15 mouse cellular contexts compared by ENCODE assay signal in the genomic region with DNA sequence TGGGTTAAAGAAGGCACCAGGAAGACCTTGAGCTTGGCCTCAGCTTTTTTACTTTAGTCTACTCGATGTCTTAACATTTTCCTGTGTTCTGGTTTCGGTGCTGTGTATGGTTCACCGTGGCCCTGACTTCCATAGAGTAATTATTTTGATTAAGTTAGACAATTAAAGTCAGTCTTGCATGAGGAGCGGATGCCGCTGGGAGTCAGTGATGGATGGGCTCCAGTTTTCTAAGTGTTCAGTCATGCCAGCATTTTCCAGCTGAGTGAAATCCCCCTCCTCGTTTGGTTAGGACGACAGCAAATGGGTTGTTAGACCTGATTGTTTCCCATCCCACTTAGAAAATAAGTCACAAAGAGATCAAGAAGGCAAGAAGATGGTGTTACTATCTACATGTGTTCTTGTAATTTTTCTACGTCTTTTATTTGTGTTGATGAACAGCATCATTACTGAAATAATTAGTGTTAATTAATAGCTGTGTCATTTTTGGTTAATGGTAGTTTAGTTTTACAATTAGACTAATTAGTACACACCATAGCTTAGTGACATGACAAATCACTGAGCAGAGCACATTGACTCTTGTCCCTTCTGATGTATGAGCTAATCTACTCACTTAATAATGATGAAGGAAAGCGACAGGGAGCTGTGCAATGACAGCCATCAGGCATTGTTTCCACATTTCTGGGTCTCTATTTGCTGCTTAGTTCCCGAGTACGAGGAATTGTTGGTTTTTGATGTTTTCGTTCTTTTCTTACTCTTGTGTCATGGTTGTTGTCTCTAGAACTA.
DNase-seq lines count a peak whose midpoint lies in the region; ATAC-seq lines count a peak whose summit lies in the region.
"Had no signal": no experiment of that assay in that cellular context is flagged by ENCODE, and none has a peak within 500 bp of the region (broad histone marks: within the 10 kb centered on the region; RNA-seq: fewer than 3 reads in every experiment).

No protein-coding gene starts in this region.

- H3K4me1 ChIP-seq in embryonic facial prominence, embryonic 11.5 days (ENCODE audit: control insufficient read depth, insufficient read depth, low read length), result no peaks in the 10 kb centered on the region
- H3K4me1 ChIP-seq in embryonic facial prominence, embryonic 10.5 days, result no peaks in the 10 kb centered on the region; the same call in 1 of the 2 replicates
- no peaks in the 10 kb centered on the region for H3K4me1 ChIP-seq in midbrain, embryonic 13.5 days (replicated peaks)
- H3K4me1 ChIP-seq in midbrain, embryonic 11.5 days (ENCODE audit: control insufficient read depth, insufficient read depth, low read length), result no peaks in the 10 kb centered on the region
- no peaks in the 10 kb centered on the region for H3K4me1 ChIP-seq in hindbrain, embryonic 12.5 days
- H3K4me1 ChIP-seq in neural tube, embryonic 15.5 days, result peaks cover 7% of the 10 kb centered on the region; the same call in 1 of the 2 replicates

- no peak overlapping the region for H3K27ac ChIP-seq in embryonic facial prominence, embryonic 11.5 days (replicated peaks; ENCODE audit: low read depth, low read length)
- H3K27ac ChIP-seq in embryonic facial prominence, embryonic 10.5 days (replicated peaks), result no peak overlapping the region
- no peak overlapping the region for H3K27ac ChIP-seq in midbrain, embryonic 13.5 days
- H3K27ac ChIP-seq in midbrain, embryonic 11.5 days (ENCODE audit: low read depth, low read length), result no peak overlapping the region
- peak overlapping the region; percentile 35; the same call in 1 of the 2 replicates for H3K27ac ChIP-seq in hindbrain, embryonic 12.5 days
- H3K27ac ChIP-seq in neural tube, embryonic 15.5 days (replicated peaks), result no peak overlapping the region
- H3K27ac ChIP-seq: macrophage had no signal

- WGBS in embryonic facial prominence, embryonic 11.5 days, result 64% methylated on average over 12 of the region's 12 CpGs
- 67% methylated on average over 12 of the region's 12 CpGs for WGBS in embryonic facial prominence, embryonic 10.5 days
- 62% methylated on average over 12 of the region's 12 CpGs for WGBS in midbrain, embryonic 13.5 days
- WGBS in midbrain, embryonic 11.5 days, result 73% methylated on average over 12 of the region's 12 CpGs
- 42% methylated on average over 12 of the region's 12 CpGs for WGBS in hindbrain, embryonic 12.5 days
- 31% methylated on average over 12 of the region's 12 CpGs for WGBS in neural tube, embryonic 15.5 days

- no peak overlapping the region for H3K9ac ChIP-seq in embryonic facial prominence, embryonic 11.5 days (replicated peaks; ENCODE audit: low read length)
- H3K9ac ChIP-seq in midbrain, embryonic 13.5 days (replicated peaks), result no peak overlapping the region
- H3K9ac ChIP-seq in midbrain, embryonic 11.5 days (ENCODE audit: low read length), result no peak overlapping the region
- no peak overlapping the region for H3K9ac ChIP-seq in hindbrain, embryonic 12.5 days
- H3K9ac ChIP-seq in neural tube, embryonic 15.5 days (replicated peaks), result no peak overlapping the region

- 0 out of 2 replicates have a peak, but pooled peaks have one; percentile 23 for ATAC-seq in embryonic facial prominence, embryonic 11.5 days (replicated peaks; ENCODE audit: insufficient number of reproducible peaks, low FRiP score, low TSS enrichment, low read depth)
- 0 out of 2 replicates have a peak, but pooled peaks have one; percentile 62 for ATAC-seq in midbrain, embryonic 13.5 days
- ATAC-seq in midbrain, embryonic 11.5 days (ENCODE audit: low FRiP score), result no peak
- peak; percentile 89 for ATAC-seq in hindbrain, embryonic 12.5 days (ENCODE audit: low FRiP score)
- ATAC-seq in neural tube, embryonic 15.5 days (ENCODE audit: low FRiP score), result 0 out of 2 replicates have a peak, but pooled peaks have one; percentile 24
- ATAC-seq: activated CD4-positive, CD25-positive, alpha-beta regulatory T cell, adult 4 months; intestine, postnatal 0 days had no signal

- no peak overlapping the region for H3K4me3 ChIP-seq in embryonic facial prominence, embryonic 11.5 days (ENCODE audit: low read depth, low read length)
- no peak overlapping the region for H3K4me3 ChIP-seq in embryonic facial prominence, embryonic 10.5 days
- no peak overlapping the region for H3K4me3 ChIP-seq in midbrain, embryonic 13.5 days (replicated peaks)
- no peak overlapping the region for H3K4me3 ChIP-seq in midbrain, embryonic 11.5 days (ENCODE audit: low read depth, low read length)
- H3K4me3 ChIP-seq in hindbrain, embryonic 12.5 days, result no peak overlapping the region
- no peak overlapping the region for H3K4me3 ChIP-seq in neural tube, embryonic 15.5 days (replicated peaks)
- H3K4me3 ChIP-seq: myocyte had no signal

- no peaks in the 10 kb centered on the region for H3K9me3 ChIP-seq in embryonic facial prominence, embryonic 11.5 days (replicated peaks; ENCODE audit: control insufficient read depth, low read length)
- H3K9me3 ChIP-seq in embryonic facial prominence, embryonic 10.5 days, result no peaks in the 10 kb centered on the region
- no peaks in the 10 kb centered on the region for H3K9me3 ChIP-seq in midbrain, embryonic 13.5 days
- no peaks in the 10 kb centered on the region for H3K9me3 ChIP-seq in midbrain, embryonic 11.5 days (ENCODE audit: control insufficient read depth, low read length)
- H3K9me3 ChIP-seq in hindbrain, embryonic 12.5 days (replicated peaks), result no peaks in the 10 kb centered on the region
- no peaks in the 10 kb centered on the region for H3K9me3 ChIP-seq in neural tube, embryonic 15.5 days (replicated peaks)
- H3K9me3 ChIP-seq: G1E had no signal

- no peak for DNase-seq in embryonic facial prominence, embryonic 11.5 days (ENCODE audit: low spot score)
- no peak for DNase-seq in embryonic facial prominence, embryonic 10.5 days (ENCODE audit: low spot score)
- no peak for DNase-seq in midbrain, embryonic 11.5 days (ENCODE audit: low spot score, missing footprints)
- no peak for DNase-seq in ovary, postnatal 14 days (ENCODE audit: low spot score)
- DNase-seq in thymus, postnatal 10 days (ENCODE audit: low spot score in 2 of 2), result no peak
- DNase-seq: cerebellum, adult 18-20 months; heart, adult 11 months had no signal

- no peaks in the 10 kb centered on the region for H3K27me3 ChIP-seq in embryonic facial prominence, embryonic 11.5 days (ENCODE audit: control insufficient read depth, insufficient read depth, low read length)
- H3K27me3 ChIP-seq in embryonic facial prominence, embryonic 10.5 days (replicated peaks; ENCODE audit: low read depth, poor library complexity, severe bottlenecking), result no peaks in the 10 kb centered on the region
- H3K27me3 ChIP-seq in midbrain, embryonic 13.5 days, result no peaks in the 10 kb centered on the region
- H3K27me3 ChIP-seq in midbrain, embryonic 11.5 days (ENCODE audit: control insufficient read depth, insufficient read depth, low read length), result no peaks in the 10 kb centered on the region
- H3K27me3 ChIP-seq in hindbrain, embryonic 12.5 days, result no peaks in the 10 kb centered on the region
- H3K27me3 ChIP-seq in neural tube, embryonic 15.5 days (replicated peaks), result no peaks in the 10 kb centered on the region

- no peak overlapping the region for H3K4me2 ChIP-seq in embryonic facial prominence, embryonic 11.5 days (ENCODE audit: low read depth, low read length)
- no peak overlapping the region for H3K4me2 ChIP-seq in midbrain, embryonic 13.5 days (replicated peaks)
- H3K4me2 ChIP-seq in midbrain, embryonic 11.5 days, result no peak overlapping the region
- no peak overlapping the region for H3K4me2 ChIP-seq in hindbrain, embryonic 12.5 days (replicated peaks)
- H3K4me2 ChIP-seq in neural tube, embryonic 15.5 days, result no peak overlapping the region

- H3K36me3 ChIP-seq in embryonic facial prominence, embryonic 11.5 days (replicated peaks; ENCODE audit: control insufficient read depth, insufficient read depth, low read depth, low read length), result no peaks in the 10 kb centered on the region
- H3K36me3 ChIP-seq in embryonic facial prominence, embryonic 10.5 days (replicated peaks), result no peaks in the 10 kb centered on the region
- H3K36me3 ChIP-seq in midbrain, embryonic 13.5 days, result no peaks in the 10 kb centered on the region
- H3K36me3 ChIP-seq in midbrain, embryonic 11.5 days (ENCODE audit: control insufficient read depth, insufficient read depth, low read length), result no peaks in the 10 kb centered on the region
- H3K36me3 ChIP-seq in hindbrain, embryonic 12.5 days, result no peaks in the 10 kb centered on the region
- no peaks in the 10 kb centered on the region for H3K36me3 ChIP-seq in neural tube, embryonic 15.5 days
- H3K36me3 ChIP-seq: G1E had no signal
